Mouse (Mus musculus) lung, postnatal 0 days (tissue): ENCODE data around the gene Pigq.

Experiments used
- CTCF ChIP-seq: IDR thresholded peaks from 2 replicates; pipeline ENCODE4 v1.5.1; 2016; ENCODE audit warnings: antibody characterized with exemption, mild to moderate bottlenecking
- EP300 ChIP-seq: IDR thresholded peaks from 2 replicates; pipeline ENCODE4 v1.6.1; 2016; ENCODE audit warnings: antibody characterized with exemption, mild to moderate bottlenecking, control low read depth

DNA sequence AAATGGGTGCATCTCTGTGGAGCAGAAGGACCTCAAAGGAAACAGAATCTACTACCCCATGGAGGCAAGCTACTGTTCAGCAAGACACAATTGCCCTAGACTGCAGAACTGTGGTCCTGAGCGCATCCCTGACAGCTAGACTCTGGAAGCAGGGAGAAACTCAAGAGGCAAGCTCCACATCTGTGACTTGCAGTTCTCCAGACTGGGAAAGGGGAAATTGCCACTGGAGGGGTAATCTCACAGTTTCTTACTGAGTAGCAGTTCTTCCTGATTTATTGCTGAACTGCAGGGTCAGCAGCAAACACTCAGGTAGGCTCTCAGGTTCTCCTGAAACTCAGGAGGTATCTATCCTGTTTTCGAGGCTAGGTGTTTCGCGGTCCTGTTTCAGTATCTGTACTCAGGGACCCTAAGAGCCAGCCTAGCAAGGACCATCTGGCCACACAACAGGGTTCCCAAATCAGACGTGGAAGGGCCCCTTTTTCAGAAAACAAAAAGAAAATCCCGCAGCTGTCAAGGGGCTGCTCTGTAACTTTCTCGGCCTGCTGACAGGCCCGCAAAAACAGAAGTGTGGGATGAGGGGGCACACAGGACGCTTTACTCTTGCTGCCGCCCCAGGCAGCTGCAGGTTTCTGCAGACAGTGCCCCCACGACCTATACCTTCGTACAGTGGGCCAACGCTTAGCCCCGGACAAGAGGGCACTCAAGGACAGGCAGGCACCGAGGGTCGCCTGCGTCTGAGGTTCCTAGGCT is 40.0 kb upstream of the Pigq start:
- TF ChIP-seq CTCF (no peak), EP300 (no peak)
